Mouse (Mus musculus) heart, embryonic 12.5 days (tissue): ENCODE measurements at regions not wholly inside any gene's neighbourhood (a gene's known extent, or its start where the extent isn't known, plus 50 kb on each side); places are given as distances from the start of the nearest gene placed in this dataset.

Experiments
- ATAC-seq: fragments of 200-750 bp; cut with Nextera tagmentation; 2 replicates; pipeline ENCODE4 v1.8.0; 2017; ENCODE audit warnings: moderate TSS enrichment, moderate library complexity; ENCODE audit not compliant: insufficient number of reproducible peaks, low FRiP score
- H3K27ac ChIP-seq: fragments of 300-500 bp; sonication (generic); 2 replicates; pipeline ENCODE4 v1.5.1; 2016; ENCODE audit warnings: mild to moderate bottlenecking, moderate library complexity; ENCODE audit not compliant: poor library complexity, severe bottlenecking
- H3K27me3 ChIP-seq: fragments of 300-500 bp; sonication (generic); replicated peaks from 2 replicates; pipeline ENCODE4 v1.6.1; 2016; ENCODE audit warnings: mild to moderate bottlenecking, moderate library complexity
- H3K36me3 ChIP-seq: fragments of 300-500 bp; sonication (generic); 2 replicates; pipeline ENCODE4 v1.6.1; 2016; ENCODE audit warnings: mild to moderate bottlenecking, moderate library complexity
- H3K4me1 ChIP-seq: fragments of 300-500 bp; sonication (generic); replicated peaks from 2 replicates; pipeline ENCODE4 v1.6.1; 2016; ENCODE audit warnings: mild to moderate bottlenecking
- H3K4me2 ChIP-seq: fragments of 300-500 bp; sonication (generic); 2 replicates; pipeline ENCODE4 v1.6.1; 2016; ENCODE audit warnings: mild to moderate bottlenecking, moderate library complexity
- H3K4me3 ChIP-seq: fragments of 300-500 bp; sonication (generic); 2 replicates; pipeline ENCODE4 v1.5.1; 2016; ENCODE audit warnings: mild to moderate bottlenecking
- H3K9ac ChIP-seq: fragments of 300-500 bp; sonication (generic); 2 replicates; pipeline ENCODE4 v1.6.1; 2016; ENCODE audit warnings: mild to moderate bottlenecking, moderate library complexity
- H3K9me3 ChIP-seq: fragments of 300-500 bp; sonication (generic); replicated peaks from 2 replicates; pipeline ENCODE4 v1.6.1; 2016; ENCODE audit warnings: mild to moderate bottlenecking, moderate library complexity
- WGBS: fragments of 180-500 bp; shearing (Covaris S2); methylation state at CpG from one replicate; pipeline ENCODE4 v1.1.7; 2016; 5-methylcytosine and 5-hydroxymethylcytosine counted together

DNA sequence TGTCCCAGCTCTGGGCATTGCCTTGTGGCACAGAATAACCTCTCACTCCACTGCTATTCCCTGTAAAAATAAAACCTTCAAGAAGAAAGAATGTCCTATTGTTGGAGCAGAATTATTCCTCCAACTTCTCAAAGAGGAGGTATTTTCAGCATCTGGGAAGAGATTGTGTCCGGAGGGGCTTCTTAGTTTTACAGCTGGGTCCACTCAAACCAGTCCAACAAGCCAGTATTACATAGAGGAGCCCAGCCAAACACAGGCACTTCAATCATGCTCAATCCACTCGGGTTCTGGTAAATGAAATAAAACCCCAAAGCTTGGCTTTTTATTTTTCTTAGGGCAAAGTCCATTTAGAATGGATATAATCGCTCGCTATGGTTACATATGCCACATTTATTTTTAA lies 82.7 kb upstream of the Efna5 start:
- Histone ChIP-seq H3K4me1 (peaks cover 5% of the 10 kb centered on the region; the same call in 1 of the 2 replicates), H3K27me3 (no peaks in the 10 kb centered on the region), H3K4me2 (no peak overlapping the region), H3K27ac (no peak overlapping the region), H3K36me3 (no peaks in the 10 kb centered on the region), H3K4me3 (no peak overlapping the region), H3K9ac (no peak overlapping the region), H3K9me3 (no peaks in the 10 kb centered on the region)
- WGBS: 76% methylated on average over 4 of the region's 4 CpGs
- no peak for ATAC-seq

GRCm38 (mm10) chr17:62962292-62962618 lies 81.1 kb upstream of the Efna5 start:
- no peak for ATAC-seq

GRCm38 (mm10) chr17:62961596-62962291 lies 80.6 kb upstream of the Efna5 start:
- Histone ChIP-seq H3K27me3 (no peaks in the 10 kb centered on the region), H3K4me2 (no peak overlapping the region), H3K27ac (no peak overlapping the region), H3K4me3 (no peak overlapping the region), H3K9me3 (no peaks in the 10 kb centered on the region), H3K9ac (no peak overlapping the region), H3K4me1 (peaks cover 4% of the 10 kb centered on the region; the same call in 1 of the 2 replicates), H3K36me3 (no peaks in the 10 kb centered on the region)
- 78% methylated on average over 19 of the region's 19 CpGs for WGBS
- ATAC-seq: no peak

More at GRCm38 (mm10) chr17:62962292-62962618, 81.1 kb upstream of the Efna5 start:
- Histone ChIP-seq H3K4me2 (no peak overlapping the region), H3K27me3 (no peaks in the 10 kb centered on the region), H3K4me1 (0 out of 2 replicates have a peak, but pooled peaks cover under 1% of the 10 kb centered on the region), H3K36me3 (no peaks in the 10 kb centered on the region), H3K4me3 (no peak overlapping the region), H3K27ac (no peak overlapping the region), H3K9me3 (no peaks in the 10 kb centered on the region), H3K9ac (no peak overlapping the region)
- 79% methylated on average over 3 of the region's 3 CpGs for WGBS

DNA sequence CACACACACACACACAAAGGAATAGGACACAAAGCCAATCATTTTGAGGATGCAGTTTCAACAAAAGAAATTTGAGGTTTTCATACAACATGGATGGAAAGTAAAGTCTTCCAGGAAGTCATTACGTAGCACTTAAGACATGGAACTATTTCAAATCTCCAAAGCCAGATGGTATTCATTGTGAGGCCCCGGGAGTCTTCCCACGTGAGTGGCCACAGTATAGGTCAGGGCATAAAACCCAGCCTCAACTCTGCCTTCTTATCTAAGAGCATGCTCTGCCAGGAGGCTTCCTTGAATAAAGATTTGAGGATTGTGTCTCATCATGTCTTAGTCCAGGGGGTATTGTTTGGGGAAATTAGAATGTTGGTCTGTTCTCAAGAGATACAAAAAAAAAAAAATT lies 78.0 kb upstream of the Efna5 start:
- no peak for ATAC-seq
- Histone ChIP-seq H3K4me1 (peaks cover 4% of the 10 kb centered on the region; the same call in 1 of the 2 replicates), H3K9ac (no peak overlapping the region), H3K9me3 (no peaks in the 10 kb centered on the region), H3K27me3 (no peaks in the 10 kb centered on the region), H3K4me3 (no peak overlapping the region), H3K27ac (no peak overlapping the region), H3K4me2 (no peak overlapping the region), H3K36me3 (no peaks in the 10 kb centered on the region)
- WGBS: 46% methylated on average over 3 of the region's 3 CpGs

- 71% methylated on average over 1 of the region's 1 CpGs for WGBS
Measured at GRCm38 (mm10) chr17:62947537-62948193, 66.5 kb upstream of the Efna5 start.

DNA sequence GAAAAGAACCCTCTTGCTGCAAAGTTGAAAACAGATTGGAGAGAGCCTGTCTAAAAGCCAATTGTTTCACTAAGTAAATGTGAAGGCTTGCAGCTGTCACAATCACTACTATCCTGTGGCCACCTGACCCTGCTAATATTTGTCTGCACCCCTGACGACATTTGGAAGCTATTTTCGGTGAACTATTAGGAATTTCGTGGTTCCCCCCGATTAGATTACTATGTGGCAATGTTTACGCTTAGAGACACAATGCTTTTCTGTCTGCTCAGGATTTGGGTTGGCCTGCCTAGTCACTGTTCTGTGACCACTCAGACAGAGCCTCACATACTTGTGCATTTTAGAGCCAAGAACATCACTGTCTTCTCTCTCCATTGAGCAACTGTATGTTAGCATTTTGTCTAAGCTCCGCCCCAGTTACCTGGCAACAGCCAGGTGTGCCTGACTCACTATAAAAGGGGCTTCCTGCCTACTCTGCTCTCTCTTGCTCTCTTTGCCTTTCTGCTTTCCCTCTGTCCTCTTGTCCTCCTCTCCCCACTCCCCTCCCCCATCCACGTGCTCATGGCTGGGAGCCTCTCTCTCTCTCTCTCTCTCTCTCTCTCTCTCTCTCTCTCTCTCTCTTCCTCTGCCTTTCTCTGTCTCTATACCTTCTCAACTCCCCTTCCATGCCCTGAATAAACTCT lies 59.6 kb upstream of the Efna5 start:
- no peak for ATAC-seq
- 39% methylated on average over 7 of the region's 7 CpGs for WGBS
- Histone ChIP-seq H3K4me3 (no peak overlapping the region), H3K9me3 (no peaks in the 10 kb centered on the region), H3K9ac (no peak overlapping the region), H3K4me2 (peak overlapping the region; percentile 45; the same call in 1 of the 2 replicates), H3K27me3 (no peaks in the 10 kb centered on the region), H3K27ac (no peak overlapping the region), H3K36me3 (no peaks in the 10 kb centered on the region), H3K4me1 (peaks cover 13% of the 10 kb centered on the region)

More at GRCm38 (mm10) chr17:62947537-62948193, 66.5 kb upstream of the Efna5 start:
- Histone ChIP-seq H3K36me3 (no peaks in the 10 kb centered on the region), H3K4me2 (no peak overlapping the region), H3K9ac (no peak overlapping the region), H3K27ac (no peak overlapping the region), H3K4me1 (no peaks in the 10 kb centered on the region), H3K9me3 (no peaks in the 10 kb centered on the region), H3K4me3 (no peak overlapping the region), H3K27me3 (no peaks in the 10 kb centered on the region)
- no peak for ATAC-seq

DNA sequence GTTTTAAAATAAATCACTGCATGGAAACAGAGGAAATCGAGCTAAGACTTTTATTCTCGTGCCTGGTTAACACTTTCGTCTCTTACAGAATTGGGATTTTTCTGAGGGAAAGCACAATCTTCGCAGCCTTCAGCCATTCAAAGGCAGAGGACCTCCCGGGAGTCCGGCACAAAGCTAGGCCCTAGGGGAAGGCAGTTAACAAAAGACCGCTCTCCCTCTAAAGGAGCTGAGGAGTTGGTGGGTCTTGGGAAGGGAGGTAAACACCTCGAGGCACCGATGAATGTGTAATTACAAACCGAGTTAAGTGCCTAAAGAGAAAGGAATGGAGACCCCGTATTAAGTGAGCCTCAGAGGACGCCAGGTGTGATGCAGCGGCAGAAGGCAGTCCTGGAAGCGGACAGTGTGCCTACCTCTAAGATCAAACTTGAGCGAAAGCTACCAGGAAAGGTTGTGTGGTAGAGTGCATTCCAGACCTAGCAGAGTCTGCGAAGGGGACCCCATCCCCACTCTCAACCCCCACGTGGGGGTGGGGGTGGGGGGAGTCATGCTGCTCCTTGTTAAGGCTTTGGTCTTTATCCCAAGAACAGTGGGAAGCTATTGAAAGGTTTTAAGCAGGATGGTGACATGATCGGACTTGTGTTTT lies 58.9 kb upstream of the Efna5 start:
- H3K27ac ChIP-seq: no peak overlapping the region
- peaks cover 13% of the 10 kb centered on the region for H3K4me1 ChIP-seq
- H3K27me3 ChIP-seq: no peaks in the 10 kb centered on the region
- no peak overlapping the region for H3K9ac ChIP-seq
- H3K4me3 ChIP-seq: 0 out of 2 replicates have a peak overlapping the region, but pooled peaks have one; percentile 1
- no peaks in the 10 kb centered on the region for H3K9me3 ChIP-seq
- H3K4me2 ChIP-seq: peak overlapping the region; percentile 45
- ATAC-seq: no peak
- 27% methylated on average over 18 of the region's 18 CpGs for WGBS
- no peaks in the 10 kb centered on the region for H3K36me3 ChIP-seq

DNA sequence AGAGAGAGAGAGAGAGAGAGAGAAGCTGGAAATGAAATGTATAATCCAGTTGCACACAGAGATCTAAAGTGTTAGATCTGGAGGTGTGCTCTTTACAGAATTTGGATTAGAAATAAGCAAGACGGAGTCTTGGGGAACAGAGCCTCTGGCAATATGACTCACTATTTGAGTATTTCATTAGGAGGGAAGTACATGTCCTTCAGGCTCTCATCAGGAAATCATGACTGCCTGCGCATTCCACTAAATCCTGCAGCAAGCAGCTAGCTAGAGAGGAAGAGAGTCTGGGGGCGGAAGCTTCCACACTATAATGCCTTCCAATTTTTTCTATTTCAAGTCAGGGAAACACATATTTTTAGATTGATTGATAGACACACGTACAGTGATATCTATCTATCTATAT lies 58.1 kb upstream of the Efna5 start:
- no peak for ATAC-seq
- Histone ChIP-seq H3K27me3 (no peaks in the 10 kb centered on the region), H3K27ac (no peak overlapping the region), H3K4me1 (peaks cover 13% of the 10 kb centered on the region), H3K4me2 (no peak overlapping the region), H3K9me3 (no peaks in the 10 kb centered on the region), H3K36me3 (no peaks in the 10 kb centered on the region), H3K9ac (no peak overlapping the region), H3K4me3 (no peak overlapping the region)
- WGBS: 48% methylated on average over 4 of the region's 4 CpGs
